Mouse (Mus musculus): ENCODE measurements around the gene Cyp4f37. TPM values are rescaled to one million over a fixed set of nuclear protein-coding genes. Genes with fewer than 3 reads are reported as not detected.

Cyp4f37 gene
- polyA plus RNA-seq, 1 experiment = not detected

DNA sequence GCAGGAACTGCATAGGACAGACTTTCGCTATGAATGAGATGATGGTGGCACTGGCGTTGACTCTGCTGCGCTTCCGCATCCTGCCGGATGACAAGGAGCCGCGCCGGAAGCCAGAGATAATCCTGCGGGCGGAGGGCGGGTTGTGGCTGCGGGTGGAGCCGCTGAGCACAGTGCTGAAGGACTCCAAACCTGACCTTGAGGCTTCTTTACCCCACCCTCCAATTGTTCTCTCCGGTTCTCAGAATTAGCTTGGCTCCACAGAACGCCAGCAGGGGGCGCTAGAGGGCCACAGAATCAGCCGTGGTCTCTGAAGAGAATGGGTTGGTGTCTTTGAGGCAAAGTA is 13.8 kb downstream of the Cyp4f37 start:
- Histone ChIP-seq H3K4me1 (ENCODE audit: control insufficient read depth, insufficient read depth, low read length) (no peaks in the 10 kb centered on the region), H3K4me3 (ENCODE audit: insufficient read depth, low read length) (0 out of 2 replicates have a peak overlapping the region, but pooled peaks have one; percentile 23), H3K27ac (ENCODE audit: insufficient read depth, low read length) (no peak overlapping the region)
- TF ChIP-seq CTCF (IDR thresholded peaks at IDR 0.05; ENCODE audit: borderline replicate concordance, insufficient read depth, low read length) (peak; percentile 66), POLR2A (IDR thresholded peaks at IDR 0.05; ENCODE audit: low read depth, low read length) (no peak)

GRCm38 (mm10) chr17:32636341-32636740 is 15.2 kb downstream of the Cyp4f37 start:
- Histone ChIP-seq H3K27ac (ENCODE audit: insufficient read depth, low read length) (no peak overlapping the region), H3K4me1 (ENCODE audit: control insufficient read depth, insufficient read depth, low read length) (no peaks in the 10 kb centered on the region), H3K4me3 (ENCODE audit: insufficient read depth, low read length) (no peak overlapping the region)
- TF ChIP-seq POLR2A (IDR thresholded peaks at IDR 0.05; ENCODE audit: low read depth, low read length) (no peak), CTCF (IDR thresholded peaks at IDR 0.05; ENCODE audit: borderline replicate concordance, insufficient read depth, low read length) (no peak)

DNA sequence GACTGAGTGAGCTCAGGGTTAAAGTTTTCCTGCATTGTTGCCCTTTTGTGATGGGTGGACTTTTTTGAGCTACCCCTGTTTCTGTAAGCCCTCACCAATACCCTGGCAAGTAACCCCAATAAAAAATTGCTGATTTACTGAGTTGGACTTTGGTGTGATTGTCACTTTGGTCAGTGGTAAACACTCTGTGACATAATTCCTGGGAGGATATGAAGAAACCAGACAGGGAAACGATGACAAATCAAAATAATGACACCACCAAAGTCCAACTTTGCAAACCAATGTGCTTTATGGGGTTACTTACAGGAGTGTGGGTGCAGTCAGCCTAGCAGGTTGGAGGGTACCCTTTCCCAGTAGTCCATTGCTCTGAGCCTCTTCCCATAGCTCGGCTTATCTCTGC is 16.0 kb downstream of the Cyp4f37 start:
- Histone ChIP-seq H3K4me3 (ENCODE audit: insufficient read depth, low read length) (no peak overlapping the region), H3K4me1 (ENCODE audit: control insufficient read depth, insufficient read depth, low read length) (no peaks in the 10 kb centered on the region), H3K27ac (ENCODE audit: insufficient read depth, low read length) (no peak overlapping the region)
- no peak for TF ChIP-seq POLR2A (IDR thresholded peaks at IDR 0.05; ENCODE audit: low read depth, low read length)
- no peak for TF ChIP-seq CTCF (IDR thresholded peaks at IDR 0.05; ENCODE audit: borderline replicate concordance, insufficient read depth, low read length)

GRCm38 (mm10) chr17:32646631-32647030 is 25.5 kb downstream of the Cyp4f37 start:
- TF ChIP-seq CTCF (IDR thresholded peaks at IDR 0.05; ENCODE audit: borderline replicate concordance, insufficient read depth, low read length) (no peak), POLR2A (IDR thresholded peaks at IDR 0.05; ENCODE audit: low read depth, low read length) (no peak)
- no peak overlapping the region for H3K4me3 ChIP-seq (ENCODE audit: insufficient read depth, low read length)
- no peak overlapping the region for H3K27ac ChIP-seq (ENCODE audit: insufficient read depth, low read length)
- no peaks in the 10 kb centered on the region for H3K4me1 ChIP-seq (ENCODE audit: control insufficient read depth, insufficient read depth, low read length)

GRCm38 (mm10) chr17:32653860-32654259 is 32.8 kb downstream of the Cyp4f37 start:
- TF ChIP-seq POLR2A (IDR thresholded peaks at IDR 0.05; ENCODE audit: low read depth, low read length) = no peak
- TF ChIP-seq CTCF (IDR thresholded peaks at IDR 0.05; ENCODE audit: borderline replicate concordance, insufficient read depth, low read length) = no peak
- Histone ChIP-seq H3K4me3 (ENCODE audit: insufficient read depth, low read length) (no peak overlapping the region), H3K4me1 (ENCODE audit: control insufficient read depth, insufficient read depth, low read length) (no peaks in the 10 kb centered on the region), H3K27ac (ENCODE audit: insufficient read depth, low read length) (no peak overlapping the region)

DNA sequence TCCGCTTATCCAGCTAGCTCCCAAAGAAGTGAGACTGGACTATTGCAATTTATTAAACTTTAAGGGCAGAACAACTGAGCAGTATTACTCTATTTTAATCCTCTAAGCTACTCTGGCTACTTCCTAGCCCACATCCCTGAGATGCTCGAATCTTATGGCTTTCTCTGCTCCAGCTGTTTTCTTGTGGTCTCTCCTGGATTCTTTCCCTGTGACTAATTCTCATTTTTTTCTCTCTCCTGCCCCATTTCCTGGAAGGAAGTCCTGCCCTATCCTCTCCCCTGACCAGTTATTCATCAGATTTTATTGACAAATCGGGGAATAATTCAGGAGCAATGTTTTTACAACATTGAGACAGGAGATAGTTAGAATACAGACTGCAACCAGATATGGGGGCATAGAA is 35.9 kb downstream of the Cyp4f37 start:
- TF ChIP-seq POLR2A (IDR thresholded peaks at IDR 0.05; ENCODE audit: low read depth, low read length) (no peak), CTCF (IDR thresholded peaks at IDR 0.05; ENCODE audit: borderline replicate concordance, insufficient read depth, low read length) (no peak)
- Histone ChIP-seq H3K4me1 (ENCODE audit: control insufficient read depth, insufficient read depth, low read length) (no peaks in the 10 kb centered on the region), H3K27ac (ENCODE audit: insufficient read depth, low read length) (no peak overlapping the region), H3K4me3 (ENCODE audit: insufficient read depth, low read length) (no peak overlapping the region)

- Histone ChIP-seq H3K4me3 (ENCODE audit: insufficient read depth, low read length) (no peak overlapping the region), H3K4me1 (ENCODE audit: control insufficient read depth, insufficient read depth, low read length) (no peaks in the 10 kb centered on the region), H3K27ac (ENCODE audit: insufficient read depth, low read length) (no peak overlapping the region)
- TF ChIP-seq POLR2A (IDR thresholded peaks at IDR 0.05; ENCODE audit: low read depth, low read length) (no peak), CTCF (IDR thresholded peaks at IDR 0.05; ENCODE audit: borderline replicate concordance, insufficient read depth, low read length) (no peak)
Observed at GRCm38 (mm10) chr17:32658246-32658645, 37.1 kb downstream of the Cyp4f37 start.

DNA sequence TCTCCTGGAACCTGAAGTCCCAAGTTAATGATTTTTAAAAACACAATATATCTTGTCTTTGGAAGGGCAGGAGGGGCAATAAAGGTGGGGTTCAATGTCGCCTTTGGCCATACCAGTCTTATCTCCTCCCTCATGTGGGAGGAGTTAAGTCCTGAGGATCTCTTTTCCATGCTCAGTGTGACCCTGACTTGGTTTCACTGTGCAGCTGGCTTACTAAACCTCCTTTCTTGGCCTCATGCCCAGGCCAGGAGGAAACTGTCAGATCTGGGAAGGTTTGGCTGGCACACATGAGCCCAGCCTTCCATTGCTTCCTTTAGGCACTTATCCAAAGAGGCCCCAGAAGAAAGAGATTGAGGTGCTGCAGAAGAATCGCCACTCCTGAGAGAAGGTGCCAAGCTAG is 37.6 kb downstream of the Cyp4f37 start, which contains the start of gene Cyp4f40:
Cyp4f40 (plus strand) TSS at position 189 of the 400 bp plus-strand sequence.
- Histone ChIP-seq H3K27ac (ENCODE audit: insufficient read depth, low read length) (no peak within 1 kb of the TSS), H3K4me1 (ENCODE audit: control insufficient read depth, insufficient read depth, low read length) (no peaks in the 10 kb centered on the region), H3K4me3 (ENCODE audit: insufficient read depth, low read length) (no peak within 1 kb of the TSS)
- TF ChIP-seq CTCF (IDR thresholded peaks at IDR 0.05; ENCODE audit: borderline replicate concordance, insufficient read depth, low read length) = no peak
- TF ChIP-seq POLR2A (IDR thresholded peaks at IDR 0.05; ENCODE audit: low read depth, low read length) = no peak

DNA sequence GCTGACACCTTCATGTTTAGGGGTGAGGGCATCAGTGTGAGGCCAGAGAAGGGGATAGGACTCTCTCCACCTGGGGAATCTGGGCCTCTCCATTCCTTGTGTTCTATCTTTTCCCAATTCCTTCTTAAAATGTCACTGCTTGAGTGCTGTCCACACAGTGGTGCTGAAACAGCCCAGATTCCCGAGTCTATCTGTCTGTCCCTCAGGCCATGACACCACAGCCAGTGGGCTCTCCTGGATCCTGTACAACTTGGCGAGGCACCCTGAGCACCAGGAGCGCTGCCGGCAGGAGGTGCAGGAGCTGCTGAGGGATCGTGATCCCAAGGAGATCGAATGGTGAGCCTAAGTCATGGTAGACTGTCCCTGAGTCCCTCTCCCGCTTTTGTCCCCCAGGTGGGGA is 52.9 kb downstream of the Cyp4f37 start:
- Histone ChIP-seq H3K27ac (ENCODE audit: insufficient read depth, low read length) (no peak overlapping the region), H3K4me1 (ENCODE audit: control insufficient read depth, insufficient read depth, low read length) (no peaks in the 10 kb centered on the region), H3K4me3 (ENCODE audit: insufficient read depth, low read length) (no peak overlapping the region)
- no peak for TF ChIP-seq POLR2A (IDR thresholded peaks at IDR 0.05; ENCODE audit: low read depth, low read length)
- TF ChIP-seq CTCF (IDR thresholded peaks at IDR 0.05; ENCODE audit: borderline replicate concordance, insufficient read depth, low read length) = no peak

DNA sequence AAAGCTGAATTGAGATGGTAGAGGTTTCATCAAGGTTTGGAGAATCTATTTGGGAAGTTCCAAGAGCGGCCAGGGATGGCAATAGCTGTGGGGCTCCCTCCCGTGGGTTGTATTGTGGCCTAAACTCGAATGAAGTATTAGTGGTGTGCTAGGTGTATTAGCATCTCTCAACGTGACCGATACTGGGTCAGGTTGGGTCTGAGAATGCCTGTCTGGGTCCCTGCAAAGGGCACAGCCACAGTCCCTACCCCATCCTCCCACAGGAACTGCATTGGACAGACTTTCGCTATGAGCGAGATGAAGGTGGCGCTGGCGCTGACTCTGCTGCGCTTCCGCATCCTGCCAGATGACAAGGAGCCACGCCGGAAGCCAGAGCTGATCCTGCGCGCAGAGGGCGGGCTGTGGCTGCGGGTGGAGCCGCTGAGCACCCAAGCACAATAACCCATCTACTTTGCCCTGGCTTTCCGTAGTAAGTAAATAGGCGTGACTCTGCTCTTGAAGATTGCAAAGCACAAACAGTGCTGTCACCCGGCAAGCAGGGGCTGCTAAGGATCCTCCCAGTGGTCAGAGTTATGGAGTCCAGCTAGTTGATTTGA is 55.0 kb downstream of the Cyp4f37 start:
- Histone ChIP-seq H3K27ac (ENCODE audit: insufficient read depth, low read length) (no peak overlapping the region), H3K4me3 (ENCODE audit: insufficient read depth, low read length) (no peak overlapping the region), H3K4me1 (ENCODE audit: control insufficient read depth, insufficient read depth, low read length) (no peaks in the 10 kb centered on the region)
- no peak for TF ChIP-seq POLR2A (IDR thresholded peaks at IDR 0.05; ENCODE audit: low read depth, low read length)
- no peak for TF ChIP-seq CTCF (IDR thresholded peaks at IDR 0.05; ENCODE audit: borderline replicate concordance, insufficient read depth, low read length)

Measured in embryonic fibroblast, embryonic 13.5 days (primary cell).